Mouse (Mus musculus) cerebellum, adult 11-12 months (tissue): ENCODE results near the gene 1110057P08Rik.
"Not testable (repeated sequence)": the region's sequence is repeated elsewhere in the genome, so short reads cannot be mapped to it uniquely, and the experiment has no call there.

Source experiments
- DNase-seq: peaks from one replicate; pipeline ENCODE4 v3.0.0; 2022

1110057P08Rik gene

GRCm38 (mm10) chr16:89174435-89174834, at the start of gene 1110057P08Rik:
TSS of gene 1110057P08Rik (plus strand) at chr16:89174735.
- DNase-seq = no peak

GRCm38 (mm10) chr16:89140551-89140950, 34.0 kb upstream of the 1110057P08Rik start, which contains the start of gene Gm6358:
TSS of gene Gm6358 (plus strand) at chr16:89140851.
- no peak for DNase-seq

DNA sequence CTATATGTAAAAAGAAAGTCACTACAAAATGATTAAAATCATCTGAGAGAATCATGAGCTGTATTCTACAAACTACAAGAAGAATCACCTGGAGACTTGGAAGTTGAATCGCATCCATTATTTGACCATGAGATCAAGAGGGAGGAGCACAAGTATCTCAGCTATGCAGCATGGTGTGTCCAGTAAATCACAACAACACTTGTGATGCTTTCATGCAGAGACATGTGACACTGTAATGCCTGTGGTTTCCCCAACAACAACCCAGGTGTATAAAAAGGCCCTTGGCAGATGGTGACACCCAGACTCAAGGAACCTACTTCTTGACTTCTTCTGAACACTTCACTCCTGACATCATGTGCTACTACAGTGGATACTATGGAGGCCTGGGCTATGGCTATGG, 23.7 kb upstream of the 1110057P08Rik start, which contains the start of gene Gm10061:
Gene Gm10061 (plus strand): TSS at position 301 of the 400 bp plus-strand sequence.
- no peak for DNase-seq

DNA sequence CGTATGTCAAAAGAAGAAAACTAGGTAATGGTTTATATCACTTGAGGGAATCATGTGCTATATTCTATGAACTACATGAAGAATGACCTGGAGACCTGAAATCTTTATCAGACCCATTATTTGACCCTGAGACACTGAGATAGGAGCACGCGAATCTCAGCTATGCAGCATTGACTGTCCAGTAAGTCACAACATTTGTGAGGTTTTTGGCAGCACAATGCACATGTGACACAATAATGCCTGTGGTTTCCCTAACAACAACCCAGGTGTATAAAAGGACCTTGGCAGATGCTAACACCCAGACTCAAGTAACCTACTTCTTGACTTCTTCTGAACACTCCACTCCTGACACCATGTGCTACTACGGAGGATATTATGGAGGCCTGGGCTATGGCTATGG, 16.9 kb upstream of the 1110057P08Rik start, which contains the start of gene Gm9789:
Gene Gm9789 (plus strand): TSS at position 301 of the 400 bp plus-strand sequence.
- DNase-seq = no peak

GRCm38 (mm10) chr16:89169190-89169589, 5.3 kb upstream of the 1110057P08Rik start, which contains the start of gene Gm7735:
TSS of gene Gm7735 (plus strand) at chr16:89169490.
- not testable (repeated sequence) for DNase-seq

- DNase-seq = no peak
Measured at GRCm38 (mm10) chr16:89188621-89189020, 14.1 kb downstream of the 1110057P08Rik start.

DNA sequence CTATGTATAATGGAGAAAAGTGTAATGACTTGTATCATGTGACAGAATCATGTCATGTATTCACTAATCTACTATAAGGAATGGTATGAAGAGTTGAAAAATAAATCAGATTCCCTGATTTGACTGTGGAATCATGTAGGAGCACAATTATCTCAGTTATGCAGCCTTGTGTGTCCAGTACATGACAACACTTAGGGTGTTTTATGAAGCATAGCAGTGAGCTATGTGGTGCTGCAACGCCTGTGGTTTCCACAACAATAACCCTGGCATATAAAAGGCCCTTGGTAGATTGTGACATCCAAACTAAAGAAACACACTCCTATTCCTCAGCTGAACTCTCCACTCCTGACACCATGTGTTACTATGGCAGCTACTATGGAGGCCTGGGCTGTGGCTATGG, 31.0 kb downstream of the 1110057P08Rik start, which contains the start of gene Krtap20-2:
Gene Krtap20-2 (plus strand): TSS at position 301 of the 400 bp plus-strand sequence.
- no peak for DNase-seq
